Mouse (Mus musculus): ENCODE measurements around the gene Kansl1l.

- no peak for TF ChIP-seq GATA1 (IDR thresholded peaks at IDR 0.05; ENCODE audit: low read length)
- no peak for TF ChIP-seq TAL1 (IDR thresholded peaks at IDR 0.05; ENCODE audit: low read length)
Observed at GRCm38 (mm10) chr1:66841510-66841909, 24.1 kb upstream of the Kansl1l start.

Data from erythroblast, embryonic 14.5 days (primary cell).